Mouse (Mus musculus): ENCODE measurements around the gene Asic4. TPM values are rescaled to one million over a fixed set of nuclear protein-coding genes. Genes with fewer than 3 reads are reported as not detected.

Asic4 gene
- total RNA-seq, 2 experiments from 2014 or later = not detected

Other genes starting within 250 kb of the Asic4 start
- 7.5 and 8.2 TPM in 2 replicates for gene Glb1l, start 239.6 kb upstream of the Asic4 start, total RNA-seq (2015)
- 6.7 and 12.2 TPM in 2 replicates for gene Glb1l, start 239.6 kb upstream of the Asic4 start, total RNA-seq (2017)
- gene Stk16, start 239.6 kb upstream of the Asic4 start, total RNA-seq (2015) = 99.9 and 101 TPM in 2 replicates
- 71.1 and 84.6 TPM in 2 replicates for gene Stk16, start 239.6 kb upstream of the Asic4 start, total RNA-seq (2017)
- 373 and 391 TPM in 2 replicates for gene Tuba4a, start 230.6 kb upstream of the Asic4 start, total RNA-seq (2015)
- 160 and 168 TPM in 2 replicates for gene Tuba4a, start 230.6 kb upstream of the Asic4 start, total RNA-seq (2017)
- gene A630095N17Rik, start 218.3 kb upstream of the Asic4 start, total RNA-seq (2015) = not detected in 2 replicates
- not detected in 2 replicates for gene A630095N17Rik, start 218.3 kb upstream of the Asic4 start, total RNA-seq (2017)
- gene Dnajb2, start 214.0 kb upstream of the Asic4 start, total RNA-seq (2015) = 1.9 and 2.6 TPM in 2 replicates
- 5.9 and 7.3 TPM in 2 replicates for gene Dnajb2, start 214.0 kb upstream of the Asic4 start, total RNA-seq (2017)
- gene Ptprn, start 185.9 kb upstream of the Asic4 start, total RNA-seq (2015) = not detected in 2 replicates
- not detected in 2 replicates for gene Ptprn, start 185.9 kb upstream of the Asic4 start, total RNA-seq (2017)
- gene Resp18, start 172.0 kb upstream of the Asic4 start, total RNA-seq (2015) = not detected in 2 replicates
- gene Resp18, start 172.0 kb upstream of the Asic4 start, total RNA-seq (2017) = not detected in 2 replicates
- 26.2 and 32.0 TPM in 2 replicates for gene Dnpep, start 132.4 kb upstream of the Asic4 start, total RNA-seq (2015)
- gene Dnpep, start 132.4 kb upstream of the Asic4 start, total RNA-seq (2017) = 31.1 and 35.9 TPM in 2 replicates
- gene Des, start 90.1 kb upstream of the Asic4 start, total RNA-seq (2015) = not detected in 2 replicates
- gene Des, start 90.1 kb upstream of the Asic4 start, total RNA-seq (2017) = not detected in 2 replicates
- not detected in 2 replicates for gene Speg, start 75.1 kb upstream of the Asic4 start, total RNA-seq (2015)
- 0.11 TPM in 1 of 2 replicates, not detected in the other for gene Speg, start 75.1 kb upstream of the Asic4 start, total RNA-seq (2017)
- 71.8 and 79.4 TPM in 2 replicates for gene Gmppa, start 14.5 kb upstream of the Asic4 start, total RNA-seq (2015)
- 56.5 and 58.9 TPM in 2 replicates for gene Gmppa, start 14.5 kb upstream of the Asic4 start, total RNA-seq (2017)
- gene Chpf, start 28.9 kb downstream of the Asic4 start, total RNA-seq (2015) = 0.50 and 0.69 TPM in 2 replicates
- gene Chpf, start 28.9 kb downstream of the Asic4 start, total RNA-seq (2017) = 0.37 and 0.41 TPM in 2 replicates
- 0.11 TPM in 1 of 2 replicates, not detected in the other for gene Tmem198, start 29.1 kb downstream of the Asic4 start, total RNA-seq (2015)
- 0.15 TPM in 1 of 2 replicates, not detected in the other for gene Tmem198, start 29.1 kb downstream of the Asic4 start, total RNA-seq (2017)
- not detected in 2 replicates for gene Obsl1, start 56.0 kb downstream of the Asic4 start, total RNA-seq (2015)
- not detected in 2 replicates for gene Obsl1, start 56.0 kb downstream of the Asic4 start, total RNA-seq (2017)
- not detected in 2 replicates for gene Inha, start 56.6 kb downstream of the Asic4 start, total RNA-seq (2015)
- gene Inha, start 56.6 kb downstream of the Asic4 start, total RNA-seq (2017) = not detected in 2 replicates
- 9.5 and 10.7 TPM in 2 replicates for gene Stk11ip, start 71.1 kb downstream of the Asic4 start, total RNA-seq (2015)
- 17.2 and 20.5 TPM in 2 replicates for gene Stk11ip, start 71.1 kb downstream of the Asic4 start, total RNA-seq (2017)
- gene Slc4a3, start 95.8 kb downstream of the Asic4 start, total RNA-seq (2015) = 0.05 TPM in 1 of 2 replicates, not detected in the other
- gene Slc4a3, start 95.8 kb downstream of the Asic4 start, total RNA-seq (2017) = not detected in 2 replicates